Mouse (Mus musculus): ENCODE data around the gene Tnfrsf14.
A peak's percentile ranks its signal among the peaks of the same experiment; 100 is the strongest.

The Tnfrsf14 gene

GRCm38 (mm10) chr4:154880730-154881129 is 47.6 kb downstream of the Tnfrsf14 start:
- DNase-seq (ENCODE audit: low read depth, low spot score), result no peak

- peak; percentile 88 for DNase-seq (ENCODE audit: low read depth, low spot score)
Observed at GRCm38 (mm10) chr4:154877864-154878548, 50.4 kb downstream of the Tnfrsf14 start.

- no peak for DNase-seq (ENCODE audit: low read depth, low spot score)
Observed at GRCm38 (mm10) chr4:154873186-154873585, 55.2 kb downstream of the Tnfrsf14 start.
